Mouse (Mus musculus): ENCODE data around the gene Pcyox1. TPM values are rescaled to one million over a fixed set of nuclear protein-coding genes. Genes with fewer than 3 reads are reported as not detected.
A peak's percentile ranks its signal among the peaks of the same experiment; 100 is the strongest.

The Pcyox1 gene
- polyA plus RNA-seq, 1 experiment from 2014 or later, result 61.0 TPM

DNA sequence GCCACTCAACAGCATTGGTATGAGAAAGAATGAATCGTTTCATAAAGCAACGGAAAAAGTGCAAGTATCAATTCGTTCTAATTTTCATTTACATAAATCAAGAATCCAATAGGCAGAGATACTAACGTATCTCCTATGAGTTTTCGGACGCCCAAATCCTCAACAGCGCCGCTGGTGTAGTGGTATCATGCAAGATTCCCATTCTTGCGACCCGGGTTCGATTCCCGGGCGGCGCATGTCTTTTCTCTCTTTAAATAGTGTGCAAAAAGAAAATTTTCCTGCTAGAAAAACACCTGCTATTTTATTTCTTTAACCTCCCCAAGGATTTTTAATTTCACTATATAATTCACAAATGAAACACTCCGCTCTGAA is 6.8 kb upstream of the Pcyox1 start:
- H3K9ac ChIP-seq (ENCODE audit: low read length), result no peak overlapping the region
- H3K27me3 ChIP-seq (ENCODE audit: control insufficient read depth, insufficient read depth, low read length), result no peaks in the 10 kb centered on the region
- ATAC-seq (ENCODE audit: insufficient number of reproducible peaks, low FRiP score, low TSS enrichment, low read depth), result no peak; the same call in 1 of the 2 replicates
- under 1% methylated on average over 15 of the region's 15 CpGs for WGBS
- peak overlapping the region; percentile 23 for H3K4me2 ChIP-seq (ENCODE audit: low read depth, severe bottlenecking)
- peak; percentile 96 for DNase-seq (ENCODE audit: low spot score)
- H3K4me3 ChIP-seq (ENCODE audit: low read depth, low read length), result peak overlapping the region; percentile 54
- H3K4me1 ChIP-seq (ENCODE audit: control insufficient read depth, insufficient read depth, low read length), result 0 out of 2 replicates have a peak, but pooled peaks cover 2% of the 10 kb centered on the region
- H3K36me3 ChIP-seq (ENCODE audit: control insufficient read depth, insufficient read depth, low read length), result peaks cover 3% of the 10 kb centered on the region
- peak overlapping the region; percentile 94 for H3K27ac ChIP-seq (replicated peaks; ENCODE audit: low read depth, low read length)
- no peaks in the 10 kb centered on the region for H3K9me3 ChIP-seq (ENCODE audit: control insufficient read depth, low read length)

- H3K4me1 ChIP-seq (ENCODE audit: control insufficient read depth, insufficient read depth, low read length), result 0 out of 2 replicates have a peak, but pooled peaks cover 2% of the 10 kb centered on the region
- DNase-seq (ENCODE audit: low spot score) (peak; percentile 27), ATAC-seq (ENCODE audit: insufficient number of reproducible peaks, low FRiP score, low TSS enrichment, low read depth) (no peak)
- H3K27me3 ChIP-seq (ENCODE audit: control insufficient read depth, insufficient read depth, low read length), result no peaks in the 10 kb centered on the region
- no peaks in the 10 kb centered on the region for H3K9me3 ChIP-seq (ENCODE audit: control insufficient read depth, low read length)
- peak overlapping the region; percentile 54 for H3K4me3 ChIP-seq (ENCODE audit: low read depth, low read length)
- H3K4me2 ChIP-seq (ENCODE audit: low read depth, severe bottlenecking), result peak overlapping the region; percentile 13; the same call in 1 of the 2 replicates
- H3K9ac ChIP-seq (ENCODE audit: low read length), result no peak overlapping the region
- peaks cover 3% of the 10 kb centered on the region for H3K36me3 ChIP-seq (ENCODE audit: control insufficient read depth, insufficient read depth, low read length)
- WGBS, result 40% methylated on average over 12 of the region's 12 CpGs
- no peak overlapping the region for H3K27ac ChIP-seq (replicated peaks; ENCODE audit: low read depth, low read length)
Observed at GRCm38 (mm10) chr6:86402681-86403607, 6.0 kb upstream of the Pcyox1 start.

- H3K27me3 ChIP-seq (ENCODE audit: control insufficient read depth, insufficient read depth, low read length), result no peaks in the 10 kb centered on the region
- no peak overlapping the region for H3K27ac ChIP-seq (replicated peaks; ENCODE audit: low read depth, low read length)
- no peaks in the 10 kb centered on the region for H3K36me3 ChIP-seq (ENCODE audit: control insufficient read depth, insufficient read depth, low read length)
- peaks cover 2% of the 10 kb centered on the region; the same call in 1 of the 2 replicates for H3K4me1 ChIP-seq (ENCODE audit: control insufficient read depth, insufficient read depth, low read length)
- H3K9me3 ChIP-seq (ENCODE audit: control insufficient read depth, low read length), result no peaks in the 10 kb centered on the region
- WGBS, result 7% methylated on average over 9 of the region's 9 CpGs
- peak overlapping the region; percentile 19 for H3K4me3 ChIP-seq (ENCODE audit: low read depth, low read length)
- peak overlapping the region; percentile 29 for H3K4me2 ChIP-seq (ENCODE audit: low read depth, severe bottlenecking)
- DNase-seq (ENCODE audit: low spot score), result peak; percentile 82
- H3K9ac ChIP-seq (ENCODE audit: low read length), result peak overlapping the region; percentile 1; the same call in 1 of the 2 replicates
- ATAC-seq (ENCODE audit: insufficient number of reproducible peaks, low FRiP score, low TSS enrichment, low read depth), result peak; percentile 24; the same call in 1 of the 2 replicates
Observed at GRCm38 (mm10) chr6:86400972-86401371, 4.0 kb upstream of the Pcyox1 start.

- H3K9me3 ChIP-seq (ENCODE audit: control insufficient read depth, low read length), result no peaks in the 10 kb centered on the region
- no peak for ATAC-seq (ENCODE audit: insufficient number of reproducible peaks, low FRiP score, low TSS enrichment, low read depth)
- no peaks in the 10 kb centered on the region for H3K27me3 ChIP-seq (ENCODE audit: control insufficient read depth, insufficient read depth, low read length)
- peaks cover 2% of the 10 kb centered on the region; the same call in 1 of the 2 replicates for H3K4me1 ChIP-seq (ENCODE audit: control insufficient read depth, insufficient read depth, low read length)
- 79% methylated on average over 2 of the region's 2 CpGs for WGBS
- DNase-seq (ENCODE audit: low spot score), result no peak
- no peak overlapping the region for H3K27ac ChIP-seq (replicated peaks; ENCODE audit: low read depth, low read length)
- H3K4me3 ChIP-seq (ENCODE audit: low read depth, low read length), result no peak overlapping the region
- no peak overlapping the region for H3K9ac ChIP-seq (ENCODE audit: low read length)
- H3K4me2 ChIP-seq (ENCODE audit: low read depth, severe bottlenecking), result no peak overlapping the region
- H3K36me3 ChIP-seq (ENCODE audit: control insufficient read depth, insufficient read depth, low read length), result no peaks in the 10 kb centered on the region
Observed at GRCm38 (mm10) chr6:86399995-86400394, 3.0 kb upstream of the Pcyox1 start.

DNA sequence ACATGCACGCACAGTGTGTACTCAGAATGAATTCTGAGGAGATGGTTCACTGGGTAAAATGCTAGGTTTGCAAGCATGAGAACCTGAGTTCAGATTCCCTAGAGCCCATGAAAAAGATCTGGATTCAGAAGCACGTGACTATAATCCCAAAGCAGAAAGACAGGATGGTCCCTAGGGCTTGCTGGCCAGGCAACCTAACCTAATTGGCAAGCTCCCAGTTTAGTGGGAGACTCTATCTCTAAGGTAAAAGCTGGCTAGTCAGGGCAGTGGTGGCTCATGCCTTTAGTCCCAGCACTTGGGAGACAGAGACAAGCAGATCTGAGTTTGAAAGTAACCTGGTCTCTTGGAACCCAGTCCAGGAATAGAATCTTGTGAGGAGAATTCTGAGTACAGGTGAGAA is 2.0 kb upstream of the Pcyox1 start:
- no peaks in the 10 kb centered on the region for H3K27me3 ChIP-seq (ENCODE audit: control insufficient read depth, insufficient read depth, low read length)
- no peak overlapping the region for H3K4me3 ChIP-seq (ENCODE audit: low read depth, low read length)
- H3K9me3 ChIP-seq (ENCODE audit: control insufficient read depth, low read length), result no peaks in the 10 kb centered on the region
- H3K36me3 ChIP-seq (ENCODE audit: control insufficient read depth, insufficient read depth, low read length), result no peaks in the 10 kb centered on the region
- H3K9ac ChIP-seq (ENCODE audit: low read length), result no peak overlapping the region
- H3K4me2 ChIP-seq (ENCODE audit: low read depth, severe bottlenecking), result no peak overlapping the region
- DNase-seq (ENCODE audit: low spot score), result no peak
- H3K27ac ChIP-seq (replicated peaks; ENCODE audit: low read depth, low read length), result no peak overlapping the region
- peaks cover 2% of the 10 kb centered on the region; the same call in 1 of the 2 replicates for H3K4me1 ChIP-seq (ENCODE audit: control insufficient read depth, insufficient read depth, low read length)
- ATAC-seq (ENCODE audit: insufficient number of reproducible peaks, low FRiP score, low TSS enrichment, low read depth), result no peak
- 78% methylated on average over 2 of the region's 2 CpGs for WGBS

DNA sequence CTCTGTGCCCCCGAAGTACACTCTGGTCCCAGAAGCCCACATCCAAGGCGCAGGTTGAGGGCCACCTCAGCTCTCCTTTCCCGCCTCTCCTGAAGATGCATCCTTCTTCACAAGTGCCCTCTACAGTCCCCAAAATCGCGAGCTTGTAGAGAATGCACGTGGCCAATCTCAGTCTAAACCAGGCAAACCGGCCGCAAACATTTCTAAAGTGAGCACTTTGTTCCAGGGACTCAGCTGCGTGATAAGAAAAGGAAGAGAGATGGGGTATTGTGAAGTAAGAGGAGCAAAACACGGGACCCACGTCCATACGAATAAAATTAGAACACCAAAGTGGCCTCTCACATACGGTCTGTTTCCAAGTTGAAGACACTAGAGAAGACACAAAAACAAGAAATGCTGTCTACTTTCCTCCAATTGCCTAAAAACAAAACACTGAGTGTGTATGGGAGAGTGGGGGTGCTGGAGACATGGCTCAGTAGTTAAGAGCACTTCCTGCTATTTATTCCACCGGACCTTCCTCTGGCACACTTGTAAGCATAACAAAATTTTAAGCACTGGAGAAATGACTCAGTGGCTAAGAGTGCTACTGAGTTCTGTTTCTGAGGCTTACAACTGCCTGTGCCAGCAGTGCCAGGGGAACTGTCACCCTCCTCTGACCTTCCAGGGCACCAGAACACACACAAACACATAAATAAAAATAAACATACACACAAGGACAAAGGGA is 465 bp upstream of the Pcyox1 start:
- Histone ChIP-seq H3K4me3 (ENCODE audit: low read depth, low read length) (peak overlapping the region; percentile 91), H3K9ac (ENCODE audit: low read length) (peak overlapping the region; percentile 79), H3K4me2 (ENCODE audit: low read depth, severe bottlenecking) (peak overlapping the region; percentile 53), H3K36me3 (ENCODE audit: control insufficient read depth, insufficient read depth, low read length) (no peaks in the 10 kb centered on the region), H3K27ac (replicated peaks; ENCODE audit: low read depth, low read length) (peak overlapping the region; percentile 61), H3K27me3 (ENCODE audit: control insufficient read depth, insufficient read depth, low read length) (no peaks in the 10 kb centered on the region), H3K9me3 (ENCODE audit: control insufficient read depth, low read length) (no peaks in the 10 kb centered on the region), H3K4me1 (ENCODE audit: control insufficient read depth, insufficient read depth, low read length) (peaks cover 2% of the 10 kb centered on the region; the same call in 1 of the 2 replicates)
- WGBS, result 8% methylated on average over 14 of the region's 14 CpGs
- DNase-seq (ENCODE audit: low spot score), result no peak
- ATAC-seq (ENCODE audit: insufficient number of reproducible peaks, low FRiP score, low TSS enrichment, low read depth), result no peak

DNA sequence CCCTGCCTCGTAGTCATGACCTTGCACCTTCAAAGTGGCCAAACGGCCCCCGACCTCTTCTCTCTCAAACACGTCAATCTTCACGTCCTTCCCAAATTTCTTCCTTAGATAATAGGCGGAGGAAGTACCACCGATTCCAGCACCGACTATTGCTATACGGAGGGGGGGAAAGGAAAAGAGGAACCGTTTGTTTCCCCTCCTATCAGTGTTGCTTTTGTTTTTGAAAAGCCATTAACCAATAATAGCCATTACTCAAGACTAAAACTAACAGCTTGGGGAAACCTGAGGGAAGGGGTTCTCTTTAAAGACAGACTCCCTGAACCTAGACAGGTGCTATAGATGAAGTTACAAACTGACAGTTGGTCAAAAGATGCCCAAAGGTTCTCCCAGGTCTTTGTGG is 985 bp downstream of the Pcyox1 start:
- H3K9ac ChIP-seq (ENCODE audit: low read length), result peak overlapping the region; percentile 79; the same call in 1 of the 2 replicates
- peak overlapping the region; percentile 53 for H3K4me2 ChIP-seq (ENCODE audit: low read depth, severe bottlenecking)
- H3K27ac ChIP-seq (replicated peaks; ENCODE audit: low read depth, low read length), result no peak overlapping the region
- peaks cover 9% of the 10 kb centered on the region; the same call in 1 of the 2 replicates for H3K36me3 ChIP-seq (ENCODE audit: control insufficient read depth, insufficient read depth, low read length)
- H3K4me3 ChIP-seq (ENCODE audit: low read depth, low read length), result peak overlapping the region; percentile 91
- no peaks in the 10 kb centered on the region for H3K9me3 ChIP-seq (ENCODE audit: control insufficient read depth, low read length)
- DNase-seq (ENCODE audit: low spot score) (no peak), ATAC-seq (ENCODE audit: insufficient number of reproducible peaks, low FRiP score, low TSS enrichment, low read depth) (no peak)
- peaks cover 2% of the 10 kb centered on the region; the same call in 1 of the 2 replicates for H3K4me1 ChIP-seq (ENCODE audit: control insufficient read depth, insufficient read depth, low read length)
- H3K27me3 ChIP-seq (ENCODE audit: control insufficient read depth, insufficient read depth, low read length), result no peaks in the 10 kb centered on the region
- WGBS, result 39% methylated on average over 10 of the region's 10 CpGs

DNA sequence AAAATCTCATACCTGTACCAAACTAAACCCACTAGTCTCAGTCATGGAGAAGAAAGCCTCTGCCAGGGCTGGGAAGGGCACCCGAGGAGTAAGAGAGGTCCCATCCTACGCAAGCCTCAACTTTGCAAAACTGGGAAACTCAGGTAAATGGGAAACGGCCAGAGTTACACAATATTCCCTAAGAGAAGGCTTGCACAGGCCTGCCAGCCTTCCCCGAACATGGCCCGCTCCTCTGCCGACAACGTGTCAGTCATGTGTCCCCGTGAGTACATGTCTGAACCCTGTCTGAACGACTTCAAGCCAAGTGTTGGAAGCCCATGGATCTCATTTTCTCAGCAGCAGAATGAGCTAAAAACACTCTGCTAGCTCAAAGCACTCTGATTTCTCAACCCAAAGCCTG is 1.9 kb downstream of the Pcyox1 start:
- H3K9ac ChIP-seq (ENCODE audit: low read length), result no peak overlapping the region
- H3K27ac ChIP-seq (replicated peaks; ENCODE audit: low read depth, low read length), result no peak overlapping the region
- H3K9me3 ChIP-seq (ENCODE audit: control insufficient read depth, low read length), result no peaks in the 10 kb centered on the region
- no peak overlapping the region; the same call in 1 of the 2 replicates for H3K4me3 ChIP-seq (ENCODE audit: low read depth, low read length)
- no peak overlapping the region for H3K4me2 ChIP-seq (ENCODE audit: low read depth, severe bottlenecking)
- 86% methylated on average over 9 of the region's 9 CpGs for WGBS
- H3K36me3 ChIP-seq (ENCODE audit: control insufficient read depth, insufficient read depth, low read length), result peaks cover 15% of the 10 kb centered on the region; the same call in 1 of the 2 replicates
- no peaks in the 10 kb centered on the region for H3K27me3 ChIP-seq (ENCODE audit: control insufficient read depth, insufficient read depth, low read length)
- no peak for DNase-seq (ENCODE audit: low spot score)
- H3K4me1 ChIP-seq (ENCODE audit: control insufficient read depth, insufficient read depth, low read length), result peaks cover 2% of the 10 kb centered on the region; the same call in 1 of the 2 replicates
- no peak for ATAC-seq (ENCODE audit: insufficient number of reproducible peaks, low FRiP score, low TSS enrichment, low read depth)

Measured in limb, embryonic 11.5 days (tissue).